Mouse (Mus musculus) neural tube, embryonic 10.5 days (tissue): ENCODE results near the gene Miga1.
"Not testable (repeated sequence)": the region's sequence is repeated elsewhere in the genome, so short reads cannot be mapped to it uniquely, and the experiment has no call there.

Experiments
- DNase-seq: peaks from one replicate; pipeline ENCODE4 v3.0.0-alpha.2; 2017; ENCODE audit warnings: low spot score; ENCODE audit errors: extremely low spot score

Gene Miga1

GRCm38 (mm10) chr3:152321765-152322547 lies 18.3 kb downstream of the Miga1 start:
- DNase-seq: no peak

GRCm38 (mm10) chr3:152320972-152321645 lies 19.1 kb downstream of the Miga1 start:
- DNase-seq: no peak

DNA sequence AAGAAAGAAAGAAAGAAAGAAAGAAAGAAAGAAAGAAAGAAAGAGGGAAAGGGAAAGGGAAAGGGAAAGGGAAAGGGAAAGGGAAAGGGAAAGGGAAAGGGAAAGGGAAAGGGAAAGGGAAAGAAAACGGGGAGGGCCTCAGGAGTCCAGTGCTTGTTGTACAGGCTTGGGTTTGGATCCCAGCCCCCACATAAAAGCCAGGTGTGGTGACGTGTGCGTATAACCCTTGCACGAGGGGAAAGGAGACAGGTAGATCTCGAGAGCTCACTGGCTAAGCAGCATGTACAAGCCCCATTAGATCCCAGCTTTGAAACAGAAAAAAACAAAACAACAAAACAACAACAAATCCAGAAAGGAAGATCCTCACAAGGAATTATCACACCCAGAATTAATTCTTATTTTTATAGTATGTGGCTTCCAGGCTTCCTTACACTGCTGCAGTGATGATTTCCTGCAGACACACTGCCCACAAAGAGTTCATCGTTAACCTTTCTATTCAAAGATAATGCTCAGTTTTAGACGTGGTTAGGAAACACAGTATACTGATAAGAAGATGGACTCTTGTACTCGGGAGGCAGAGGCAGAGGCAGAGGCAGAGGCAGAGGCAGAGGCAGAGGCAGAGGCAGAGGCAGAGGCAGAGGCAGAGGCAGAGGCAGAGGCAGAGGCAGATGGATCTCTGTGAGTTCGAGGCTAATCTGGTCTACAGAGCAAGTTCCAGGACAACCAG lies 23.6 kb downstream of the Miga1 start:
- DNase-seq: not testable (repeated sequence)

- peak; percentile 70 for DNase-seq
Observed at GRCm38 (mm10) chr3:152315613-152316012, 24.6 kb downstream of the Miga1 start.

- not testable (repeated sequence) for DNase-seq
Observed at GRCm38 (mm10) chr3:152314666-152315065, 25.5 kb downstream of the Miga1 start.

GRCm38 (mm10) chr3:152309250-152309645 lies 31.0 kb downstream of the Miga1 start:
- DNase-seq: no peak

GRCm38 (mm10) chr3:152308485-152309249 lies 31.5 kb downstream of the Miga1 start:
- no peak for DNase-seq

- no peak for DNase-seq
Observed at GRCm38 (mm10) chr3:152305971-152306370, 34.2 kb downstream of the Miga1 start.

DNA sequence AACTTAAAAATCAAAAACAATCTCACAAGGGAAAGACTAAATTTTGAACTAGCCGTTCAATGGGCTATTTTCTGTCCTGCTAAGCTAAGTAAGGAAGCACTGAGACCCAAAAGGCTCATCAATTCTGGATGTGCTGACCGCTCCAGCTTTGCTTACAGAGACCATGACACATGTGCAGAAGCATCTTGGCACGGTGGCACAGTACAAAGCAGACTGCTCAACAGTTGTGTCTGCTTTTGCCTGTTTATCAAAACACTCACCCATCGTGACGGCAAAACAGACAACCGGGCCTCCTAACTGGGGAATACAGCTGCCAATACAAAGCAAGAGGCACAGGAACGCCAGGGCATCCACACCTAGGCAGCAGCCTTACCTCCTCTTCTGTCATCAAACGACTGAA lies 35.1 kb downstream of the Miga1 start:
- DNase-seq: no peak

- no peak for DNase-seq
Observed at GRCm38 (mm10) chr3:152304093-152304815, 36.0 kb downstream of the Miga1 start.

GRCm38 (mm10) chr3:152302991-152303390 lies 37.2 kb downstream of the Miga1 start:
- DNase-seq: no peak

DNA sequence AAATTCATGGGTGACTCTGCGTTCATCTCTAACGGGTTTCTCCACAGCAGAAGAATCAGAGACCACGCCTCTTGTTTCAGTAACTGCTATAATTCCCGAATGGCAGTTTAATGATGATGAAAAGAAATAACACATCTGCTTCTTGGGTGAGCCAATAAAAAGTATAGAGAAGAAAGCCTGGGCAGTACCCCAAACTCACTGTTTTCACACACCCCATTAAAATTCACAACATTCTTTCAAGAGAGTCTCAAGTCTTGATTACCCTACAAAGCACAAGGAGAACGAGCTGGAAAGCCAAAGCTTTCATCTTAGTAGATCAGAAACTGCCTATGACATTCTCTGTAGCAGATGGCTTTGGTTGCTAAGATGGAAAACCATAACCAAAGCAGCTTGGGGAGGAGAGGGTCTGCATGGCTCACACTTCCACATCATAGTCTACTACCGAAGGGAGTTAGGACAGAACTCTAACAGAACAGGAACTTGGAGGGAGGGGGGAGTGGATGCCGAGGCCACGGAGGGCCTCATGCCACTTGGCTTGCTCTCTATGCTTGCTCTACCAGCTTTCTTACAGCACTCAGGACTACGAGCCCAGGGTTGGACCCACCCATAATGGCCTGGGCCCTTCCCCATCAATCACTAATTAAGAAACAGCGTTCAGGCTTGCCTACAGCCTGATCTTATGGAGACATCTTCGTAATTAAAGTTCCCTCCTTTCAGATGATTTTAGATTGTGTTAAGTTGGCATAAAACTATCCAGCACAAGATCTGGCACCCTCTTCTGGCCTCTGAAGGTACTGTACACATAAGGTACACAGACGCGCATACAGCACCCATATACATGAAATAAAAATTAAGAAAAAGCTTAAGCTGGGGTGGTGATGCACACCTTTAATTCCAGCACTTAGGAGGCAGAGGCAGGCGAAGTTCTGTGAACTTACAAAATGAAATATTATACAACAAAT lies 39.5 kb downstream of the Miga1 start:
- DNase-seq: no peak

- no peak for DNase-seq
Observed at GRCm38 (mm10) chr3:152295896-152296295, 44.3 kb downstream of the Miga1 start.

DNA sequence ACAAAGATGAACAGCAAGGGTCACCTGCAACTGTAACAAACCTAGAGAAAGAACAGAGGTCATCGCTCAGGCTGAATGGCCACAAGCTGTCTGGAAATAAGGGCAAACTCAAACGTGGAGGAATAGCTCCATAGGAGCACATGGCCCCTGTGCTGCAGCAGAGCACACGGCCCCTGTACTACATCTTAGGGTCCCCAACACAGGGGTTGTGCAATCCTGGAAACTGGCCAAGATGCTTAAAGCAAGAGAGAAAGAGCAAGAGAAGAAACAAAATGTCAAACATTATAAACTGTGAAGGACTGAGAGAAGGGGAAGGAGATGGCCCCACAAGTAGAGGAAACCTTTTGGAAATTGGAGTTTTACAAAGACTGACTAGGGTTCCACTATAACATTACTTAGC lies 45.8 kb downstream of the Miga1 start:
- no peak for DNase-seq

DNA sequence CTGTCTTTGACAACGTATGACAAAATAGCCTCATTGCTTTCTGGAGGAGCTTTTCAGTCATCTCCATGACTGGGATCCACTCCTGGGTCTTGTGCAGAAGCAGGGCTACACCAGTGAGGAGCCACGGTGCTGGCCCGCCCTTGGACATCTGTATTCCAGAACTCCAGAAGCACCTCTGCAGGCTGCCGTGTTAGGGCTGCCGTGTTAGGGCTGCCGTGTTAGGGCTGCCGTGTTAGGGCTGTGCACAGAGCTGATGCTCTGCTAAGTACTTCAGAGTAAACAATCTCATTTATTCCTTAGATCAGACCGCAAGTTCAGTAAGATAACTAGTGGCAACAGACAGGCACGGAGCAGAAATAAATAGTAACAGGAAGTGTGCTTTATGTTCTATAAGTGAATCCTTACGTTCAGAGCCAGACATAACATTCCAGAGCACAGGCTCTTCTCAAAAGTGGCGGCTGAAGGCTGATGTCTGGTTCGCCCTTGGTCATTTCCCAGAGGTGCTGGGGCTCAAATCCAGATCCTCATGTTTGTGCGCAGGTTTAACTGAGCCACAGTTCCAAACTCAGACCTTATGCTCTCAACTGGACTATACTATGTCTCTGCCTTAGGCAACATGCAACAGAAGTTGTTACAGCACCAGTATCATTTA lies 46.6 kb downstream of the Miga1 start:
- no peak for DNase-seq

DNA sequence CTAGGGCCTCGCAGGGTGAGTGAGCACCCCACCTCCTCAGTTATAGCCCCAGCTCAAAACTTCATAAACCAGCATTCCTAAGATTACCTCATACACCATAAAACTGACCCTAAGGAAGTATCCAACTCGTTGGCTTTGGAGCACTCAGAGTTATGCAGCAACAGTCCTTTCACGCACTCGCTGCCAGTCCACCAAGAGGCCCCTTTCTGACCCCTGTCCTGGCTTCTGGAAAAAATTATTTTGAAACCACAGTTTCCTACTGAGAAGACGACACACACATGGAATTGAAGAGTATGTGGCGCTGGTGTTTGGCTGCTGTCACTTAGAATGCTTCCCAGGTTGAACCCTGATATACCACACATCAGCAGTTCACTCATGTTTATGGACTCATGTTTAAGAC lies 48.3 kb downstream of the Miga1 start:
- DNase-seq: no peak

DNA sequence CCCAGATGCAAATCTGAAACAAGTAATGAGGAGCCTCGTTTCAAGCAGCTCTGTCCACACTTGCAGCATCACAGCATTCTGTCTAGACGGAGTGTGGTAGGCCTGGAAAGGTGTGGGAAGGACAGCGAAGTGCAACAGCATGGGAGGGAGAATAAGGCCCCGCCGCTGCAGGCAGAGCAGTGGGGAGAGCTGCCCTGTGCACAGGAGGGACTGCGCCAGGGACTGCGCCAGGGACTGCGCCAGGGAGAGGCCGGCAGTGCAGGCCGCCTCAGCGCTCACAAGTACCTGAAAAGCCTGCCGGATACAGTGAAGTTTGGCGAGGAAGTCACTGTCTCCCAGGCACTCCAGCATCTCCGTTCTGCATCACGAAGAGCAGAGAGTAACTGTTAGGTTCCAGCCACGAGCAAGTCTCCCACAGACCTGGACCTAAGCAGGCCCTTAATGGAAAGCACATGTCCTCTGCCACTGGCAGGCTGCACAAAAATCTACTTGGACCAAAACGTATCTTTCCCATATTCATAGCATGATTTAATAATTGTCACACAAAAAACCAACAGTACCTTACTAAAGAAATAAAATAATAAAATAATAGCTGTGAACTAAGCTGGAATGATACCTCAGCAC lies 49.9 kb downstream of the Miga1 start:
- no peak for DNase-seq

DNA sequence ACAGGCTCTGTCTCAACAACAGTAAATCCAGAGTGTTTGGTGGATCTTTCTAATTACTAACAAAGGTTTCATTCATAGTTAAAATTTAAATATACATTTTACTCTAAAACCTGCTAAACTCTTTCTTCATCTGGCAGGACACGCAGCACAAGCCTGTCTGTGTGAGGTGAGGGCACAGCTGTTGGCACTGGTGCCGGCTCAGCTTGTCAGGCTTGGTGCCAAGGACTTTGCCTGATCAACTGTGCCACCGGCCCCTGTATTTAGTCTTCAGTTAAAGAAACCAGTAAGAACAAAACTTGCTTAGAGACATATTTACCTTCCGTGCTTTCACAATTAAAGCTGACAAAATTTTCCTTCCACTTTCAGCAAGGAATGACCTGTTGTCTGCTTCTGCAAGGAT lies 51.5 kb downstream of the Miga1 start:
- DNase-seq: no peak

DNA sequence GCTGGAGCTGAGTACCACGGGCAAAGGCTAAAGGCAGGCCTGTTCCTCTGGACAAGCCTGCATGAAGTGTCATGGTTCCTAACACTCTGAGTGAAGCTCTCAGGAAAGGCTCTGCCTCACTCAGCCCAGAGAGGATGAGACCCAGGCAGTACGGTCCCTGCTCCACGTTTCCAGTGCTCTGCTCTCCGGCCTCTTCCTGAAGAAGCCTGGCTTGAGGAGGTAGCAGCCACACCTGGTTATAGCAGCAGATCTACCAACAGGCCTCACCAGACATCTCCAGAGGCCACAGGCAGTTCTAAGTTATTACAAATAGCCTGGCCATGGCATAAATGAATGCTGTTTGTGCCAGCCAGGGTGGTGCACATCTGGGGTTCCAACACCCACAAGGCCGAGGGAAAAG lies 51.9 kb downstream of the Miga1 start:
- no peak for DNase-seq
